Comparison of ENCODE assay signal across 13 mouse cellular contexts in genomic region chr9:8676607-8677006, GRCm38 (mm10).
A peak's percentile ranks its signal among the peaks of the same experiment; 100 is the strongest.
DNase-seq lines count a peak whose midpoint lies in the region; ATAC-seq and TF ChIP-seq lines count a peak whose summit lies in the region.
"Had no signal": no experiment of that assay in that cellular context is flagged by ENCODE, and none has a peak within 500 bp of the region (broad histone marks: within the 10 kb centered on the region; RNA-seq: fewer than 3 reads in every experiment).

No protein-coding gene starts in this region.

- no peak for ATAC-seq in embryonic facial prominence, embryonic 11.5 days (replicated peaks; ENCODE audit: insufficient number of reproducible peaks, low FRiP score, low TSS enrichment, low read depth)
- no peak for ATAC-seq in midbrain, embryonic 14.5 days (ENCODE audit: low FRiP score, low TSS enrichment)
- ATAC-seq: inflammation-experienced regulatory T-cells, adult 6 months had no signal

- H3K9me3 ChIP-seq in embryonic facial prominence, embryonic 11.5 days (replicated peaks; ENCODE audit: control insufficient read depth, low read length), result no peaks in the 10 kb centered on the region
- H3K9me3 ChIP-seq in embryonic facial prominence, embryonic 10.5 days, result no peaks in the 10 kb centered on the region
- no peaks in the 10 kb centered on the region for H3K9me3 ChIP-seq in midbrain, embryonic 14.5 days (ENCODE audit: control insufficient read depth, low read length)
- H3K9me3 ChIP-seq: stomach, embryonic 15.5 days had no signal

- no peaks in the 10 kb centered on the region for H3K4me1 ChIP-seq in embryonic facial prominence, embryonic 11.5 days (ENCODE audit: control insufficient read depth, insufficient read depth, low read length)
- H3K4me1 ChIP-seq in embryonic facial prominence, embryonic 10.5 days, result no peaks in the 10 kb centered on the region
- no peaks in the 10 kb centered on the region for H3K4me1 ChIP-seq in midbrain, embryonic 14.5 days (ENCODE audit: control insufficient read depth, insufficient read depth, low read length)
- H3K4me1 ChIP-seq: stomach, embryonic 15.5 days had no signal

- WGBS in embryonic facial prominence, embryonic 11.5 days, result 68% methylated on average over 1 of the region's 1 CpGs
- WGBS in embryonic facial prominence, embryonic 10.5 days, result 70% methylated on average over 1 of the region's 1 CpGs
- WGBS in midbrain, embryonic 14.5 days, result 76% methylated on average over 1 of the region's 1 CpGs

- H3K27ac ChIP-seq in embryonic facial prominence, embryonic 11.5 days (replicated peaks; ENCODE audit: low read depth, low read length), result no peak overlapping the region
- H3K27ac ChIP-seq in embryonic facial prominence, embryonic 10.5 days (replicated peaks), result no peak overlapping the region
- no peak overlapping the region for H3K27ac ChIP-seq in left cerebral cortex, adult 2 months
- H3K27ac ChIP-seq in midbrain, embryonic 14.5 days (replicated peaks; ENCODE audit: low read depth, low read length), result no peak overlapping the region
- H3K27ac ChIP-seq: stomach, embryonic 15.5 days had no signal

- DNase-seq in embryonic facial prominence, embryonic 11.5 days (ENCODE audit: low spot score), result peak; percentile 46
- DNase-seq in embryonic facial prominence, embryonic 10.5 days (ENCODE audit: low spot score), result no peak
- no peak for DNase-seq in left cerebral cortex, adult 2 months (ENCODE audit: extremely low spot score in 1 of 2, low spot score in 2 of 2)
- no peak for DNase-seq in left cerebral cortex, adult 18-20 months (ENCODE audit: low spot score in 2 of 2)
- peak; percentile 20 for DNase-seq in brain, embryonic 18.5 days (ENCODE audit: low read depth, low spot score)
- DNase-seq in midbrain, embryonic 14.5 days, result peak; percentile 78
- DNase-seq in thymus, postnatal 10 days (ENCODE audit: low spot score in 2 of 2), result no peak
- DNase-seq in thymus, postnatal 4 days, result no peak
- DNase-seq: cerebellum, adult 9-11 months; gastrocnemius, postnatal 36 days; lung, postnatal 36 days had no signal

- no peak overlapping the region for H3K9ac ChIP-seq in embryonic facial prominence, embryonic 11.5 days (replicated peaks; ENCODE audit: low read length)
- no peak overlapping the region for H3K9ac ChIP-seq in midbrain, embryonic 14.5 days (replicated peaks; ENCODE audit: low read length)
- H3K9ac ChIP-seq: stomach, embryonic 15.5 days had no signal

- H3K36me3 ChIP-seq in embryonic facial prominence, embryonic 11.5 days (replicated peaks; ENCODE audit: control insufficient read depth, insufficient read depth, low read depth, low read length), result no peaks in the 10 kb centered on the region
- no peaks in the 10 kb centered on the region for H3K36me3 ChIP-seq in embryonic facial prominence, embryonic 10.5 days (replicated peaks)
- no peaks in the 10 kb centered on the region for H3K36me3 ChIP-seq in midbrain, embryonic 14.5 days (ENCODE audit: control insufficient read depth, insufficient read depth, low read length)
- H3K36me3 ChIP-seq: stomach, embryonic 15.5 days had no signal

- no peaks in the 10 kb centered on the region for H3K27me3 ChIP-seq in embryonic facial prominence, embryonic 11.5 days (ENCODE audit: control insufficient read depth, insufficient read depth, low read length)
- no peaks in the 10 kb centered on the region for H3K27me3 ChIP-seq in embryonic facial prominence, embryonic 10.5 days (replicated peaks; ENCODE audit: low read depth, poor library complexity, severe bottlenecking)
- H3K27me3 ChIP-seq in midbrain, embryonic 14.5 days (ENCODE audit: control insufficient read depth, insufficient read depth, low read length), result no peaks in the 10 kb centered on the region
- H3K27me3 ChIP-seq: stomach, embryonic 15.5 days had no signal

- no peak overlapping the region for H3K4me2 ChIP-seq in embryonic facial prominence, embryonic 11.5 days (ENCODE audit: low read depth, low read length)
- no peak overlapping the region for H3K4me2 ChIP-seq in midbrain, embryonic 14.5 days (ENCODE audit: low read length)
- H3K4me2 ChIP-seq: stomach, embryonic 15.5 days had no signal

- peak; percentile 63 for TF ChIP-seq CTCF in left cerebral cortex, adult 2 months (IDR thresholded peaks at IDR 0.05)

- no peak overlapping the region for H3K4me3 ChIP-seq in embryonic facial prominence, embryonic 11.5 days (ENCODE audit: low read depth, low read length)
- H3K4me3 ChIP-seq in embryonic facial prominence, embryonic 10.5 days, result no peak overlapping the region
- H3K4me3 ChIP-seq in left cerebral cortex, adult 2 months, result no peak overlapping the region
- H3K4me3 ChIP-seq in midbrain, embryonic 14.5 days (replicated peaks; ENCODE audit: low read depth, low read length), result no peak overlapping the region
- H3K4me3 ChIP-seq: stomach, embryonic 15.5 days had no signal

- intact Hi-C loops in left cerebral cortex, adult 2 months (cut with DNase I), result loop anchor here (2.0 to 10.0 kb wide), 3 partner anchors 450 to 1072 kb away; no protein-coding TSS in a partner anchor

Comparison
In these comparisons a context has a peak if more than half of its experiments do, and no peak if none do; other contexts are left out.
1. DNase-seq: peak in embryonic facial prominence, embryonic 11.5 days (single experiment), brain, embryonic 18.5 days (single experiment) and midbrain, embryonic 14.5 days (single experiment); none in embryonic facial prominence, embryonic 10.5 days (single experiment), left cerebral cortex, adult 2 months (0 of 2), left cerebral cortex, adult 18-20 months (0 of 2), thymus, postnatal 10 days (0 of 2) and thymus, postnatal 4 days (single experiment).